Mouse (Mus musculus) limb, embryonic 11.5 days (tissue): ENCODE data around the gene F2. TPM values are rescaled to one million over a fixed set of nuclear protein-coding genes. Genes with fewer than 3 reads are reported as not detected.
"Not testable (repeated sequence)": the region's sequence is repeated elsewhere in the genome, so short reads cannot be mapped to it uniquely, and the experiment has no call there.

ENCODE experiments used
- ATAC-seq: fragments of 200-750 bp; cut with Nextera tagmentation; 2 replicates; pipeline ENCODE4 v1.8.0; 2017; ENCODE audit warnings: low read depth; ENCODE audit not compliant: insufficient number of reproducible peaks, low FRiP score, low TSS enrichment
- DNase-seq: peaks from one replicate; pipeline ENCODE4 v3.0.0-alpha.2; 2015; ENCODE audit warnings: low spot score
- H3K27ac ChIP-seq: fragments of 300-500 bp; sonication (generic); replicated peaks from 2 replicates; pipeline ENCODE4 v1.5.1; 2014; ENCODE audit warnings: low read depth, mild to moderate bottlenecking, low read length
- H3K27me3 ChIP-seq: fragments of 300-500 bp; sonication (generic); 2 replicates; pipeline ENCODE4 v1.6.1; 2014; ENCODE audit warnings: mild to moderate bottlenecking, low read length, mixed read lengths; ENCODE audit not compliant: control insufficient read depth, insufficient read depth
- H3K36me3 ChIP-seq: fragments of 300-500 bp; sonication (generic); 2 replicates; pipeline ENCODE4 v1.6.1; 2014; ENCODE audit warnings: mild to moderate bottlenecking, low read length, moderate library complexity, mixed read lengths; ENCODE audit not compliant: control insufficient read depth, insufficient read depth
- H3K4me1 ChIP-seq: fragments of 300-500 bp; sonication (generic); 2 replicates; pipeline ENCODE4 v1.6.1; 2014; ENCODE audit warnings: low read length, mixed read lengths; ENCODE audit not compliant: control insufficient read depth, insufficient read depth
- H3K4me2 ChIP-seq: fragments of 300-500 bp; sonication (generic); 2 replicates; pipeline ENCODE4 v1.6.1; 2014; ENCODE audit warnings: low read depth, mild to moderate bottlenecking, moderate library complexity; ENCODE audit not compliant: severe bottlenecking
- H3K4me3 ChIP-seq: fragments of 300-500 bp; sonication (generic); 2 replicates; pipeline ENCODE4 v1.5.1; 2014; ENCODE audit warnings: low read depth, low read length
- H3K9ac ChIP-seq: fragments of 300-500 bp; sonication (generic); 2 replicates; pipeline ENCODE4 v1.6.1; 2014; ENCODE audit warnings: mild to moderate bottlenecking, low read length
- H3K9me3 ChIP-seq: fragments of 300-500 bp; sonication (generic); 2 replicates; pipeline ENCODE4 v1.6.1; 2016; ENCODE audit warnings: low read length; ENCODE audit not compliant: control insufficient read depth
- WGBS: fragments of 180-500 bp; shearing (Covaris S2); extraction: QIAGEN DNeasy Blood & Tissue Kit; methylation state at CpG from one replicate; pipeline ENCODE4 v1.1.7; 2014; 5-methylcytosine and 5-hydroxymethylcytosine counted together
- polyA plus RNA-seq: library from polyadenylated mRNA; unstranded; fragments of >200 nt; fragmentation: Nextera tagmentation; extraction: Ambion mirVana; gene quantifications from 2 replicates; pipeline ENCODE4 v1.2.1, GENCODE M21; 2014

Gene F2
- polyA plus RNA-seq, 1 experiment from 2014 or later: 0.24 TPM

- Histone ChIP-seq H3K9ac (no peak overlapping the region), H3K4me3 (no peak overlapping the region), H3K36me3 (no peaks in the 10 kb centered on the region), H3K27ac (no peak overlapping the region), H3K4me2 (no peak overlapping the region), H3K27me3 (no peaks in the 10 kb centered on the region), H3K9me3 (no peaks in the 10 kb centered on the region), H3K4me1 (no peaks in the 10 kb centered on the region)
- no peak for ATAC-seq
- WGBS: 92% methylated on average over 12 of the region's 12 CpGs
- no peak for DNase-seq
Observed at GRCm38 (mm10) chr2:91630384-91630783, 5.8 kb downstream of the F2 start.

DNA sequence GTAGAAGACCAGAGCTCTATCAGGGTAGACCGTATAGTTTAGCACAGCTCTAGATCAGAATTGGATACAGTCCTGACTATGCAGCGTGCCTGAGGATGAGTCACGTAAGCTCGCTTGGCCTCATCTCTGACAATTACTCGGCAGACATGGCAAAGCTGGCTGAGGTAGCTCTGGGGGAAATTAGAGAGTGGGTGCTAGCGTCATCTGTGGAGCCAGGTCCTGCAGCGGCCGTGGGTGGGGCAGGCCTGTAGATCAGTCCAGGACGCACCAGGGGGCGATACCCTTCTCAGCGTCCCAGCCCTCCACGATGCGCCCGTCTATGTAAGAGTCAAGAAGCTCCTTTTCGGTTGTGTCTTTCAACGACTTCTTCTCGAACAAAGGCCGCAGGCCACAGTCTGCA lies 6.5 kb downstream of the F2 start:
- WGBS: 83% methylated on average over 18 of the region's 18 CpGs
- Histone ChIP-seq H3K9ac (no peak overlapping the region), H3K9me3 (no peaks in the 10 kb centered on the region), H3K27me3 (no peaks in the 10 kb centered on the region), H3K36me3 (no peaks in the 10 kb centered on the region), H3K4me2 (no peak overlapping the region), H3K27ac (no peak overlapping the region), H3K4me1 (no peaks in the 10 kb centered on the region), H3K4me3 (no peak overlapping the region)
- ATAC-seq (no peak), DNase-seq (no peak)

DNA sequence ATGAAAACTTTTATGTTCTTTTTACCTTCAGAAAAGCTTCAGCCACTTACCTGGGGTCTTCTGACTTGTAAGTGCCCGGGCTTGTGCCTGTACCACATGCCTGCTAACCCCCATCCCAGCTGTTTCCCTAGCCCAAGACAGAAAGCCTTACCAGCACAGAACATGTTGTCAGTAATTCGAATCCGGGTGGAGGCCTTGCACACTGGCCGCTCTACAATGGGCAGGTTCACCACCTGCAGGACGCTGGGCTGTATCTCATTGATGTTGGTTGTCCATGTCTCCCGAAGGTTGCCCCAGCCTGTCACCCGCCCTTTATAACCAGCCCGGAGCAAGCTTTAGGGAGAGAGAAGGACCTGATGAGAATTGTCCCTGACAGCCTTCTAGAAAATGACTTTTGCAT lies 8.0 kb downstream of the F2 start:
- WGBS: 90% methylated on average over 8 of the region's 8 CpGs
- H3K4me3 ChIP-seq: no peak overlapping the region
- no peaks in the 10 kb centered on the region for H3K36me3 ChIP-seq
- ATAC-seq: no peak
- no peak for DNase-seq
- no peak overlapping the region for H3K27ac ChIP-seq
- no peaks in the 10 kb centered on the region for H3K4me1 ChIP-seq
- no peaks in the 10 kb centered on the region for H3K9me3 ChIP-seq
- H3K27me3 ChIP-seq: no peaks in the 10 kb centered on the region
- no peak overlapping the region for H3K9ac ChIP-seq
- H3K4me2 ChIP-seq: no peak overlapping the region

DNA sequence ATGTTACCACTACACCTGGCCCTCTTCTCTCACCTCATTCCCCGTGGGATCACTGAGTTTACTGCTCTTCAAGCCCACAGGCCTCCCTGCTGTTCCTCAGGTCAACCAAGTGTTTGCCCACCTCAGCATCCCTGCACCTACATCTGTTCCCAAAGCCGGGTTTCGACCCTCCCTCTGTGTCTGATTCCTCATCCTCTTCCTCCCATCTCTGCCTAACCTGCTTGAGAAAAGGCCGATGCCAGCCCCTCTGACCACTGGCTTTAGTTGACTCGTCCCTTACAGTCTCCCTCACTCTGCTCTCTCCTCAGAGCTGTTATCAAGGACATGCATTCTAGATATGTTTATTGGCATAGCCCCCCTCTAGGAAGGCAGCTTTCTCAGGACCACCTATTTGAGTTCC lies 8.7 kb downstream of the F2 start:
- no peaks in the 10 kb centered on the region for H3K4me1 ChIP-seq
- H3K27me3 ChIP-seq: no peaks in the 10 kb centered on the region

GRCm38 (mm10) chr2:91623366-91623765 lies 12.8 kb downstream of the F2 start:
- ATAC-seq: not testable (repeated sequence)
- 89% methylated on average over 7 of the region's 7 CpGs for WGBS

More for the DNA sequence above, 8.7 kb downstream of the F2 start:
- no peak for DNase-seq
- 77% methylated on average over 5 of the region's 5 CpGs for WGBS
- H3K4me3 ChIP-seq: no peak overlapping the region
- no peaks in the 10 kb centered on the region for H3K36me3 ChIP-seq
- H3K9ac ChIP-seq: no peak overlapping the region
- H3K9me3 ChIP-seq: no peaks in the 10 kb centered on the region
- no peak for ATAC-seq
- H3K4me2 ChIP-seq: no peak overlapping the region
- no peak overlapping the region for H3K27ac ChIP-seq

DNA sequence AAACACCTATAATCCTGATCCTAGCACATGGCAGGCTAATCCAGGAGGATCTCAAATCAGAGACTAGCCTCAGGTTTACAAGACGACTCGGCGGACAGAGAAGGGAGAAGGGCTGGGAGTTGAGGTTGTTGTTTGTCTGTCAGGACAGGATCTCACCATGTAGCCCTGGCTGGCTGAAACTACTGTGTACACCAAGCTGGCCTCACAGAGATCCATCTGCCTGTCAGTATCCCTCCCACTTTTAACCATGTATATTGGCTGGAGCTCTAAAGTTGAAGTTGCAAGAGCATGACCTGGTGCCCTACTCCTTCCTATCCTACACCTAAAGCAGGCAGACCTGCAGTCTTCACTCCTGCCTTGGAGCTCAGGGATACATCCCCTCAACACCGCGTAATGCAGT lies 13.9 kb downstream of the F2 start:
- H3K4me1 ChIP-seq: no peaks in the 10 kb centered on the region
- DNase-seq (no peak), ATAC-seq (no peak)
- H3K4me2 ChIP-seq: no peak overlapping the region
- peaks cover 19% of the 10 kb centered on the region for H3K36me3 ChIP-seq
- H3K4me3 ChIP-seq: no peak overlapping the region
- 92% methylated on average over 5 of the region's 5 CpGs for WGBS
- no peaks in the 10 kb centered on the region for H3K27me3 ChIP-seq
- no peaks in the 10 kb centered on the region for H3K9me3 ChIP-seq
- H3K9ac ChIP-seq: no peak overlapping the region
- H3K27ac ChIP-seq: no peak overlapping the region

More at GRCm38 (mm10) chr2:91623366-91623765, 12.8 kb downstream of the F2 start:
- not testable (repeated sequence) for H3K9ac ChIP-seq, H3K27me3 ChIP-seq, H3K4me2 ChIP-seq, H3K27ac ChIP-seq, DNase-seq, H3K9me3 ChIP-seq, H3K4me1 ChIP-seq, H3K4me3 ChIP-seq
- peaks cover 16% of the 10 kb centered on the region for H3K36me3 ChIP-seq

- H3K4me1 ChIP-seq, ATAC-seq, H3K4me3 ChIP-seq, H3K9me3 ChIP-seq, H3K4me2 ChIP-seq, DNase-seq, H3K27ac ChIP-seq, H3K27me3 ChIP-seq, H3K9ac ChIP-seq: not testable (repeated sequence)
- peaks cover 15% of the 10 kb centered on the region for H3K36me3 ChIP-seq
Observed at GRCm38 (mm10) chr2:91609370-91609769, 26.8 kb downstream of the F2 start.

DNA sequence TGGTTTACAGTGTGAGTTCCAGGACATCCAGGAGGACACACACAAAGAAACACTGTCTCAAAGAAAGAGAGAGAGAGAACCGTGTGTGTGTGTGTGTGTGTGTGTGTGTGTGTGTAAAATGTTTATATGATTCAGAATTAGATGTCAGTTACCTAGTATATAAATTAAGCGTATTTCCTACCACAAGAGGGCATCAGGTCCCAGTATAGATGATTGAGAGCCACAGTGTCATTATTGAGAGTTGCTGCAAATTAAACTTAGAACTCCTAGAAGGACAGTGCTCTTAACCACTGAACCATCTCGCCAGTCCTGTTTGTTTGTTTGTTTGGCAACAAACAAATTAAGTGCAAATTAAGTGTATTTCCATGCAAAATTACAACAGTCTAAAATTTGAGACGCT lies 33.8 kb downstream of the F2 start:
- no peak for DNase-seq
- H3K27me3 ChIP-seq: no peaks in the 10 kb centered on the region
- H3K4me1 ChIP-seq: no peaks in the 10 kb centered on the region
- no peak overlapping the region for H3K4me2 ChIP-seq
- H3K4me3 ChIP-seq: no peak overlapping the region
- peaks cover 30% of the 10 kb centered on the region; the same call in 1 of the 2 replicates for H3K36me3 ChIP-seq
- WGBS: 91% methylated on average over 4 of the region's 4 CpGs
- ATAC-seq: no peak
- H3K27ac ChIP-seq: no peak overlapping the region
- no peaks in the 10 kb centered on the region for H3K9me3 ChIP-seq
- no peak overlapping the region for H3K9ac ChIP-seq

GRCm38 (mm10) chr2:91600475-91600874 lies 35.7 kb downstream of the F2 start:
- ATAC-seq: no peak
- DNase-seq: no peak
- Histone ChIP-seq H3K4me2 (no peak overlapping the region), H3K9ac (no peak overlapping the region), H3K9me3 (no peaks in the 10 kb centered on the region), H3K4me1 (no peaks in the 10 kb centered on the region), H3K27ac (no peak overlapping the region), H3K27me3 (no peaks in the 10 kb centered on the region), H3K36me3 (peaks cover 30% of the 10 kb centered on the region; the same call in 1 of the 2 replicates), H3K4me3 (no peak overlapping the region)
- WGBS: 98% methylated on average over 4 of the region's 4 CpGs
